Mouse (Mus musculus) right cerebral cortex, postnatal 25 days (tissue): ENCODE measurements at regions not wholly inside any gene's neighbourhood (a gene's known extent, or its start where the extent isn't known, plus 50 kb on each side); places are given as distances from the start of the nearest gene placed in this dataset.

Experiments used
- DNase-seq: peaks from one replicate; pipeline ENCODE4 v3.0.0; 2022

GRCm38 (mm10) chr2:117036197-117036872 is 84.8 kb upstream of the Spred1 start:
- DNase-seq, result no peak

- DNase-seq, result no peak
Measured at GRCm38 (mm10) chr2:117040211-117040610, 81.0 kb upstream of the Spred1 start.

- no peak for DNase-seq
Measured at GRCm38 (mm10) chr2:117043831-117044230, 77.3 kb upstream of the Spred1 start.

GRCm38 (mm10) chr2:117048290-117048730 is 72.9 kb upstream of the Spred1 start:
- no peak for DNase-seq

GRCm38 (mm10) chr2:117050061-117050460 is 71.1 kb upstream of the Spred1 start:
- DNase-seq, result no peak

GRCm38 (mm10) chr2:117064126-117064525 is 57.0 kb upstream of the Spred1 start:
- no peak for DNase-seq

- no peak for DNase-seq
Measured at GRCm38 (mm10) chr2:117070348-117070747, 50.8 kb upstream of the Spred1 start.

- DNase-seq, result no peak
Measured at GRCm38 (mm10) chr2:117071098-117071497, 50.1 kb upstream of the Spred1 start.
